Mouse (Mus musculus) myocyte (in vitro differentiated cells): ENCODE results near the gene Trmt10b.

Experiments
- MAX ChIP-seq: IDR thresholded peaks from one replicate; pipeline ENCODE4 v1.6.1; 2011; ENCODE audit warnings: low read depth, mild to moderate bottlenecking, control low read depth
- MYOG ChIP-seq, 3 experiments: IDR thresholded peaks; one replicate each; pipeline ENCODE4 v1.6.1; 2011; ENCODE audit warnings: control low read depth in 2 of 3, low read depth in 2 of 3, mild to moderate bottlenecking in 2 of 3; ENCODE audit not compliant: insufficient read length in 2 of 3, control insufficient read depth in 1 of 3, insufficient read depth in 1 of 3
- POLR2A ChIP-seq: IDR thresholded peaks from one replicate; pipeline ENCODE4 v1.6.1; 2011; ENCODE audit warnings: low read depth, mild to moderate bottlenecking, control low read depth, moderate library complexity; ENCODE audit not compliant: insufficient read length
- POLR2AphosphoS2 ChIP-seq: IDR thresholded peaks from one replicate; pipeline ENCODE4 v1.6.1; 2011; ENCODE audit warnings: low read depth, control low read depth; ENCODE audit not compliant: insufficient read length
- REST ChIP-seq: IDR thresholded peaks from one replicate; pipeline ENCODE4 v1.6.1; 2011; ENCODE audit warnings: mild to moderate bottlenecking, control low read depth, moderate library complexity; ENCODE audit not compliant: insufficient read depth, insufficient read length
- SRF ChIP-seq: IDR thresholded peaks from one replicate; pipeline ENCODE4 v1.6.1; 2011; ENCODE audit warnings: low read depth; ENCODE audit not compliant: control insufficient read depth, insufficient read length
- TCF12 ChIP-seq: IDR thresholded peaks from one replicate; pipeline ENCODE4 v1.6.1; 2011; ENCODE audit warnings: mild to moderate bottlenecking, control low read depth; ENCODE audit not compliant: poor library complexity, insufficient read depth, severe bottlenecking
- USF1 ChIP-seq: IDR thresholded peaks from one replicate; pipeline ENCODE4 v1.6.1; 2011; ENCODE audit warnings: low read depth, mild to moderate bottlenecking, control low read depth, moderate library complexity

GRCm38 (mm10) chr4:45259232-45259832 lies 37.6 kb upstream of the Trmt10b start:
- TF ChIP-seq SRF (no peak), POLR2A (no peak), USF1 (no peak), TCF12 (peak; percentile 8), MAX (no peak), POLR2AphosphoS2 (no peak), REST (no peak), MYOG (IDR thresholded peaks at IDR 0.05; ENCODE audit: control insufficient read depth in 1 of 3, insufficient read depth in 1 of 3, insufficient read length in 2 of 3, low read depth in 2 of 3) (peak in 2 of 3 experiments; percentile 67 to 80)
